Mouse (Mus musculus) MN1 (cell line): ENCODE measurements at regions not wholly inside any gene's neighbourhood (a gene's known extent, or its start where the extent isn't known, plus 50 kb on each side); places are given as distances from the start of the nearest gene placed in this dataset.

Experiments
- DNase-seq: peaks from one replicate; pipeline ENCODE4 v3.0.0-alpha.2; 2016; ENCODE audit warnings: low spot score

DNA sequence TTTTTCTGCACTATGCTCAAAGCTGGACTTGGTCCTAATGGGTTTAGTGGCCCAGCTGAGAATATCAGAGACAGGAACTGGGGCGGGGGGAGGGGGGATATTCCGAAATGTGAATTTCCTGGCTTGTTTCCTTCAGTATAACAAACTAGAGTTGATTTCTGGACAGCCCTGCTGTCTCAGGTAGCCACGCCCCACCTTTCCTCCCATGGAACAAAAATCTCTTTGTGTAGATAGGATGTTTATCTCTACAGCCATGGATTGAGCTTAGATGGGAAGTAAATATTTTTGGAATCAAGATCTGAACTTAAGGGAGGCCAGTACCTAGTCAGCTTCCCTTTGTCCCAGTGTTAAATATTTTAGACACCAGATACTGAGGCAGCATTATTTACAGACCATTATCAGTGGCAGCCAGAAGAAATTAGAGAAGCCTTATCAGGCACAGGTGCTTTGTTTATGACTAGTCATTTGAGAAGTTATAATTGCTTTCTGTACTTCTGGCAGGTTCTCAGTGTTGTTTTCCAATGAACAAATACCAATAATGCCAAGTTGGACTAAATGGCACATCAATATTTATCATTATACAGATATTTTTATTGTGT, 84.7 kb upstream of the A1bg start:
- no peak for DNase-seq

DNA sequence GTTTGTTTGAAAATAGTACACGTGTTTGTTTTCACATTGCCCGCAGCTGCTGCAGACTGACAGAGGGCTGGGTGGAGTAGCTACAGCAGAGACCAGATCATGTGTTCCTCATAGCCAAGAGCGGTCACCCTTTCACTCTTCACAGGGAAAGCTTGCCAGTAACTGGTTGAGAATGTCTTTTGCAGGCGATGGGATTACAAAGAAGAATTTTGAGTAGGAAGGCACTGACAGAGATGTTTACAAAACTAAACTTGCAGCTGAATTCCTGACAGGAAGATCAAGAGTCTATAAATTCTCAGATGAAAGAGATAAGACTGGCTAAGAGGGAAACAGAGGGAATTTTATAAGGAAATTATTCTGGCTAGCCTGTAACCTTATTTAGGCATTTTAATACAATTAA, 83.8 kb upstream of the A1bg start:
- no peak for DNase-seq

DNA sequence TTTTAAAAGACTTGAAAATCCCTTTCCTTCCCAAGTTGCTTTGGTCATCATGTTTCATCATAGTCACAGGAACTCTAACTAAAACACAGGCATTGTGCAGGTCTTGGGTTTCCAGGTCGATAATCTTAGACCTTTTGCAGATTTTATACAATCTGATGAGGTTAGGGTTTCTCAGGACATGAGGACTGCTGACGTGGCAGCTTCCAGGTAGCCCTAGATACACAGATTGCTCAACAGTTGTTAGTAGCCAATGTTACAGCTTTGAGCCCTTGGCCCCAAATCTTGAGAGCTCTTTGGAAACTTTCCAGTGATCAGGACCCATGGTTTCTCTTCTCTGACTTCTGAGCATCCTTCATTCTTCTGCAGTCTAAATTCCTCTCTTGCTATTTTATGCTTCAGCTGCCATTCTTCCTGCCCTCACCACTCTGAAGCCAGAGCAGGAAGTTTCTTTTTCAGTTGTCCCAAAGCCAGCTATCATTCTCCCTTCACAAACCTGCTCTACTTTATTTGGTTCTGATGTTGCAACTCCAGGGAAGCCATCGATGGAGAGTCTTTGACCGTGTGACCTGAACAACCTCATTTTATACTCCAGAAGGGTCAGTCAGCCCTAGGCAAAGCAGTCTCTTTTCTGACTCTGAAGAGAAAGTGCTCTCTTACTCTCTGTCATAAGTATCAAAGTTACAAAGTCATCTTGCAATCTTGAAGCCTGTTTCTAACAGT, 71.3 kb upstream of the A1bg start:
- DNase-seq, result no peak

DNA sequence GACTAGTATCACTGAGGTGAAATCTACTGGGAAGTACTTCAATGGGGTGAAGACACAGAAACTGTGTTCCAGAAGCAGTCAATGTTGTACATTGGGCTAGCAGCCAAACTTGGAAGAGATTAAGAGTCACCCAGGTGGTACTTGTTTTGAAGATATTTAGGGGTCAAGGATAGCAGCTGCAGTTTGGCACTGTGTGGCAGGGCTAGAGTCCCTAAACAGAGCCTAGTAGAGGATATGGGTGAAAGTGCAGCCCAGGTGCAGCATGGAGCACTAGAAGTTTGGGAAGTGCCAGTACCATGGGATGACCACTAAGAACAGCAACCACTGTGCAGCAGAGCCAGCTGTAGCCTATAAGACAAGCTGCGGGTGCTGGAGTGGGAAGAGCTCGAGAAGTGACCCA, 70.6 kb upstream of the A1bg start:
- no peak for DNase-seq

DNA sequence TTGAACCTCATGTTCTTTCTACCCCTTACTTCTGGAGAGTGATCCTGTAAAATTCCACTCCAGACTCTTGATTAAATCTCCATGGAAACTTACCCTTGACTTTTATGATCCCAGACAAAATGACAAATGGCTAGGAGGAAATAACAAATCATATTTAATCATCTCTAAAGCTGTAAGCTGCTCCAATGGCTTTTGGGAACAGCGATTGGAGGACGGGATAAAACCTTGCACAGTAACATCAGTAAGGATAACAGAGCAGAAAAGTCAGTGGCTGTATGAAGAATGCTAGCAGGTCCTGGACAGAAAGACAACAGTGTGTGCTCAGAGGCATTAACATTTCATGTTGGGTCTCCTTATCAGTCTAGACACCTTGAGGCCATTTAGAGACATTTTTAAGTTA, 59.8 kb upstream of the A1bg start:
- no peak for DNase-seq
